Mouse (Mus musculus) frontal cortex, postnatal 25 days (tissue): Measurements from ENCODE around the gene Tarm1.

Source experiments
- DNase-seq, 2 experiments: peaks; one replicate each; pipeline ENCODE4 v3.0.0; 2022; ENCODE audit warnings: low spot score in 2 of 2

Gene Tarm1

GRCm38 (mm10) chr7:3442476-3443062, 59.9 kb downstream of the Tarm1 start:
- no peak for DNase-seq

GRCm38 (mm10) chr7:3440526-3440925, 61.9 kb downstream of the Tarm1 start:
- no peak for DNase-seq

- no peak for DNase-seq
These were observed 62.4 kb downstream of the Tarm1 start for GRCm38 (mm10) chr7:3439984-3440383.

- no peak for DNase-seq
These were observed 64.5 kb downstream of the Tarm1 start for GRCm38 (mm10) chr7:3437941-3438340.
